Mouse (Mus musculus): ENCODE results near the gene Marveld2.

The Marveld2 gene

GRCm38 (mm10) chr13:100600317-100600716, 16.5 kb downstream of the Marveld2 start:
- no peak for DNase-seq (ENCODE audit: extremely low spot score, low spot score)

- no peak for DNase-seq (ENCODE audit: extremely low spot score, low spot score)
These were observed 19.5 kb downstream of the Marveld2 start for GRCm38 (mm10) chr13:100597284-100597683.

DNA sequence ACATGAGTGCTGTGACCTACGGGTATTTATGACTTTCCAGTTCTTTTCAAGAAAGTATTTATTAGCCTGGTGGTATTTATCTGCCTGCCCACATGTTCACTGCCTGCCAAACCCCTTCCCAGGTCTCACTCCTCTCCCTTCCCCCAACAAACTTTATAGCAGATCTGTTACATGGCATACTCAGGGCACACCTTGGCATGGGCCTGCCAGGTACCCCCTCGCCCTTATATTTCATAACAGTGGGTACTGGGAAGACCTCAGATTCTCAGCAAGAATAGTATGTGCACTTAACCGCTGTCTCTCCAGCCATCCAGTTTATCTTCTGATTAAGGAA, 21.3 kb downstream of the Marveld2 start:
- no peak for DNase-seq (ENCODE audit: extremely low spot score, low spot score)

- DNase-seq (ENCODE audit: extremely low spot score, low spot score): no peak
These were observed 21.8 kb downstream of the Marveld2 start for GRCm38 (mm10) chr13:100594838-100595551.

GRCm38 (mm10) chr13:100594041-100594792, 22.6 kb downstream of the Marveld2 start:
- DNase-seq (ENCODE audit: extremely low spot score, low spot score): no peak

DNA sequence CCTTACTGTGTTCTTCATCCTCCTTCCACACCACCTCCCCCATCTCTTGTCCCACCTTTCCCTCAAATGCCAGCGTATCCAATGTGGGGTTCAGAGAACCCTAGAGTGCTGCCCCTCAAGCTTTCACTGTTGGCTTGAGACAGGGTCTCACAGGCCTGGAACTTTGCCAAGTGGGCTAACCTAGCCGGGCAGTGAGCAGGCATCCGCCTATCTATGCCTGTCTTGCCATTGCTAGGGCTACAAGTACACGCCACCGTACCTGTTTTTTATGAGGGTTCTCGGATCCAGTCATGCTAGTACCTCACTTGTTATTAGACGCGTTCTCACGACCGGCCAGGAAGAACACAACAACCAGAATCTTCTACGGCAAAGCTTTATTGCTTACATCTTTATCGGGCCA, 28.1 kb downstream of the Marveld2 start:
- no peak for DNase-seq (ENCODE audit: extremely low spot score, low spot score)

- no peak for DNase-seq (ENCODE audit: extremely low spot score, low spot score)
These were observed 34.6 kb downstream of the Marveld2 start for GRCm38 (mm10) chr13:100582144-100582543.

DNA sequence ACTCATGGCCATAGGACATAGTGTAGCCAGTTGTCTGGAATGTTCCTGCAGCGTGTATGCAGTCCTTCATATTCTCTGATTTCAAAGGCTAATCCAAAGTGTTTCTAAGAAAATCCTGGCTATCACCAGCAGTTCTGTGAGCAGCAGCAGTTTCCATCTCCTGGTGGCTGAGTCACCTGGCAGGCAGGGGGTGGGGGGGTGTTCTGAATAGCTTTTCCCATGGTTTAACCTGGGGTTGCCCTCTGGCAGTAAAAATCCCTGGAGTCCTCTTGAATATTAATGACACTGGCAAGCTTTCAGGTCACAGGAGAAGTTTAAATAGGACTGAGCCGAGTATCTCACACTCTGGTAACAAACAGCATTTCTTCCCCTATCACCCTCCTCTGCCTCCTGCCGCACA, 35.1 kb downstream of the Marveld2 start:
- no peak for DNase-seq (ENCODE audit: extremely low spot score, low spot score)

DNA sequence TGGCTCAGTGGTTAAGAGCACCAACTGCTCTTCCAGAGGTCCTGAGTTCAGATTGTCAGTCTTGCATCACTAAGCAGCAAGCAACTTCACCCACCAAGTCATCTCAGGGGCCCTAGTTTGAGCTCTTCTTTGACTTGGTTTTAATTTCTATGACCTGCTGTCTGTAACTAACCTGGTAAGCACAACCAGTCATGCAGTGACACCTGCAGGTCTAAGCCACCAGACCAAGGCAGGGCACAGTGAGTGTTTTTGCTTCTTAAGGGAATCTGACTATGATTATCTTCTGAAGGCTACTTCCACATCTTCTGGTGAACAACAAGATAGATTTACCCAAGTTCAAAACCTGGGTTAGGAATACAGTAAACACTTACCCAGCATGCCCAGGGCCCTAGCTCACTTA, 36.8 kb downstream of the Marveld2 start:
- no peak for DNase-seq (ENCODE audit: extremely low spot score, low spot score)

- no peak for DNase-seq (ENCODE audit: extremely low spot score, low spot score)
These were observed 37.6 kb downstream of the Marveld2 start for GRCm38 (mm10) chr13:100579220-100579619.

DNA sequence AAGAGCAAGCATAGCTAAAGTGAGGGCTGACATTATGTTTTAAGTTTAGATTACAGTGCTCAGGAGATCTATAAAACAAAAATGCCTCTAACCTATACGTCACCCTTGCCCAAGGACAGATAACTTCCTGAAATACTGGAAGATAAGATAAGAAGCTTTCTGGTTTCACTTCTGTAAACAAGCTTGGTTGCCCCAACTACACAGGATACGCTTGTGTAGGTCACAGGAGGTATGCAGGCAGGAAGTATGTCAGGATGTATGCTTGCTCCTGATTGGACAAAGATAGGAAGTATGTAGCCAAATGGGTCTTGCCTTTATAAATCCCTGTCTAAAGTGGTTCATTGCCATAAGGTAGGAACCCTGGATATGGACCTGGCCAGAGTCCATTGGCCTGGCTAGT, 40.8 kb downstream of the Marveld2 start:
- no peak for DNase-seq (ENCODE audit: extremely low spot score, low spot score)

- no peak for DNase-seq (ENCODE audit: extremely low spot score, low spot score)
These were observed 46.1 kb downstream of the Marveld2 start for GRCm38 (mm10) chr13:100570713-100571112.

DNA sequence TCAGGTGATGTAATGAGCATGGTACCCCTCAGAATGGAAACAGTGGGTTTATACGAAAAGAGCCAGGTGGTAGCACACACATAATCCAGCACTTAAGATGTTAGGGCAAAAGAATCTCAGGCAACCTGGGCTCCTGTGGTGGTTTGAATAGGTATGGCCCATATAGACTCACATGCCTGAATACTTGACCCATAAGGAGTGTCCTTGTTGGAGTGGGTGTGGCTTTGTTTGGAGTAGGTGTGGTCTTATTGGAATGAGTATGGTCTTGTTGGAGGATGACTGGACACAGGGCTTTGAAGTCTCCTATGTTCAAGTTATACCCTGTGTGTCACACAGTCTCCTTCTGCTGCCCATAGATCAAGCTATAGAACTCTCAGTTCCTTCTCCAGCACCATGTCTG, 48.4 kb downstream of the Marveld2 start:
- no peak for DNase-seq (ENCODE audit: extremely low spot score, low spot score)

- no peak for DNase-seq (ENCODE audit: extremely low spot score, low spot score)
These were observed 57.3 kb downstream of the Marveld2 start for GRCm38 (mm10) chr13:100559449-100559848.

GRCm38 (mm10) chr13:100557011-100557410, 59.8 kb downstream of the Marveld2 start:
- DNase-seq (ENCODE audit: extremely low spot score, low spot score): no peak

- no peak for DNase-seq (ENCODE audit: extremely low spot score, low spot score)
These were observed 63.7 kb downstream of the Marveld2 start for GRCm38 (mm10) chr13:100553042-100553437.

DNA sequence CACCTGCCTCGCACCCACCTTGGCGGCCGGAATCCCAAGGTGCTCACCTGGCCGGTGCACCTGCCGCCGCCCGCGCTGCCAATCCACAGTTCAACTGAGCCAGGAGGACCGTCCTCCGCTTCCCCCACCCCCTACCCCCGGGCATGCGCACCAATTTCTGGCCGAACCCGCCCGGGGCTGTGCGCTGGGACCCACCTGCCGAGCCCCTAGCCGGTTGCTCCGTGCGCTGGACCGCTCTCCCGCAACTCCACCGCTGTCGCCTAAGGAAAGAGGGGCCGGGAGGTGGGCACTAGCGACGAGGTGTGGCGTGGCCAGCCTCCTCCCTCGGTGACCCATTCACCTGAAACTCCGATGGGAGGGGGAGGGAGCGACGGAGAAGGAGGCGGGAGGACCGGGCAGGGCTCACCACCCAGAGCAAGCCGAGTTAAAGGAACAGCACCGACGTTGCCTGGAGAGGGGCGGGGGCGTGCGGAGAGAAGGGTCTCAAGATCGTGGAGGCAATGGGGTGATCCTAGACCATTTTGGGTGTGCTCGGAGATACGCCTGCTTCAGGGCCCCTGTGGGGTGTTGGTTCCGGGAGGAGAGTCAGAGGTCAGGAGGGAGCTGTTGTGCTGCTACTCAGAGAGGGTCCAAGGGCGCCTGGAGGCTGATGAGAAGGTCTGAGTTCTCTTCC, 64.3 kb downstream of the Marveld2 start, which contains the start of gene Ocln:
Ocln (minus strand) TSS at position 350 of the 673 bp plus-strand sequence.
- DNase-seq (ENCODE audit: extremely low spot score, low spot score): peak; percentile 56

GRCm38 (mm10) chr13:100552009-100552368, 64.8 kb downstream of the Marveld2 start:
- DNase-seq (ENCODE audit: extremely low spot score, low spot score): no peak

- peak; percentile 48 for DNase-seq (ENCODE audit: extremely low spot score, low spot score)
These were observed 65.3 kb downstream of the Marveld2 start for GRCm38 (mm10) chr13:100551371-100552008.

GRCm38 (mm10) chr13:100547269-100547668, 69.5 kb downstream of the Marveld2 start:
- DNase-seq (ENCODE audit: extremely low spot score, low spot score): no peak

Measured in neural tube, embryonic 10.5 days (tissue).